In the genomic region with DNA sequence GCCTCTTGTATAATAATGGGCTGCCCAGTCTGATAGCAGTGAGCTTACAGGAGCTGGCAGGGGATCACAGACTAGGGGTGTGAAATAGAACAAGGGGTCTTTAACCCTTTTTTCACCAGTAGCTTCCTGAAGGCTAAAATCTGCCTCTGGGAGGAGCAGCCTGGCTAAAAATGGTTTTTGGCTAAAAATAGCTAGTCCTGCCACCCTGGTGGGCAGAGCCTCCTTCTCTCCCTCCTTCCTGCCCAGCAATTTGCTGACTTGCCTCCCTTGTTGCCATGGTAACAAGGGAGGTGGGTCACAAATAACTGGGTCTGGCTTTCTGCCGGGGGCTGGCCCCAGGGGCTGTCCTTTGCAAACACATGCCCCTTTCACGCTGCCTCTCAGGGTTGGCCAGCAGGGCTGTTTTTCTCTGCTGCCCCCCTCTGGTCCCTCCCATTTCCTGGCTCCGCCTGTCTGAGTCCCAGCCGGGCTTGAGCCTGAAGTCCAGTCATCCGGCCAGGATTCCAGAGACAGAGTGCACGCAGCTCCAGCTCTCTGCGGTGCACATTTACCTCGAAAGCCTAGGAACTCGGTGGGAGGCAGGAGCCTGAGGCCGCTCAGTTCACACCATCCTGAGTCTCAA, we compare ENCODE assay signal across 8 mouse cellular contexts.
DNase-seq lines count a peak whose midpoint lies in the region; ATAC-seq and TF ChIP-seq lines count a peak whose summit lies in the region.

No protein-coding gene starts in this region.

- peak overlapping the region; percentile 74 for H3K9ac ChIP-seq in embryonic facial prominence, embryonic 13.5 days
- 0 out of 2 replicates have a peak overlapping the region, but pooled peaks have one; percentile 22 for H3K9ac ChIP-seq in limb, embryonic 11.5 days (ENCODE audit: low read length)
- H3K9ac ChIP-seq in midbrain, embryonic 11.5 days (ENCODE audit: low read length), result peak overlapping the region; percentile 20; the same call in 1 of the 2 replicates

- H3K9me3 ChIP-seq in embryonic facial prominence, embryonic 13.5 days, result no peaks in the 10 kb centered on the region
- no peaks in the 10 kb centered on the region for H3K9me3 ChIP-seq in limb, embryonic 11.5 days (ENCODE audit: control insufficient read depth, low read length)
- H3K9me3 ChIP-seq in midbrain, embryonic 11.5 days (ENCODE audit: control insufficient read depth, low read length), result no peaks in the 10 kb centered on the region

- H3K4me1 ChIP-seq in embryonic facial prominence, embryonic 13.5 days, result peaks cover 52% of the 10 kb centered on the region
- peaks cover 30% of the 10 kb centered on the region for H3K4me1 ChIP-seq in limb, embryonic 11.5 days (ENCODE audit: control insufficient read depth, insufficient read depth, low read length)
- peaks cover 15% of the 10 kb centered on the region for H3K4me1 ChIP-seq in midbrain, embryonic 11.5 days (ENCODE audit: control insufficient read depth, insufficient read depth, low read length)
- peaks cover 17% of the 10 kb centered on the region for H3K4me1 ChIP-seq in small intestine, adult 2 months (ENCODE audit: control insufficient read depth, insufficient read depth, insufficient read length, low read length)

- H3K27me3 ChIP-seq in embryonic facial prominence, embryonic 13.5 days, result no peaks in the 10 kb centered on the region
- H3K27me3 ChIP-seq in limb, embryonic 11.5 days (ENCODE audit: control insufficient read depth, insufficient read depth, low read length), result no peaks in the 10 kb centered on the region
- no peaks in the 10 kb centered on the region for H3K27me3 ChIP-seq in midbrain, embryonic 11.5 days (ENCODE audit: control insufficient read depth, insufficient read depth, low read length)
- H3K27me3 ChIP-seq in small intestine, adult 2 months (ENCODE audit: control insufficient read depth, insufficient read depth, low read length), result no peaks in the 10 kb centered on the region

- no peak for TF ChIP-seq CTCF in small intestine, adult 2 months (IDR thresholded peaks at IDR 0.05; ENCODE audit: extremely low read depth, insufficient read length, insufficient replicate concordance, low read depth, low read length)

- peak; percentile 54 for TF ChIP-seq POLR2A in small intestine, adult 2 months (IDR thresholded peaks at IDR 0.05; ENCODE audit: low read depth, low read length)

- H3K36me3 ChIP-seq in embryonic facial prominence, embryonic 13.5 days, result peaks cover 53% of the 10 kb centered on the region
- H3K36me3 ChIP-seq in limb, embryonic 11.5 days (ENCODE audit: control insufficient read depth, insufficient read depth, low read length), result peaks cover 4% of the 10 kb centered on the region; the same call in 1 of the 2 replicates
- H3K36me3 ChIP-seq in midbrain, embryonic 11.5 days (ENCODE audit: control insufficient read depth, insufficient read depth, low read length), result peaks cover 15% of the 10 kb centered on the region; the same call in 1 of the 2 replicates
- peaks cover 73% of the 10 kb centered on the region for H3K36me3 ChIP-seq in small intestine, adult 2 months (ENCODE audit: control insufficient read depth, insufficient read depth, low read length)

- H3K27ac ChIP-seq in embryonic facial prominence, embryonic 13.5 days, result peak overlapping the region; percentile 77
- H3K27ac ChIP-seq in limb, embryonic 11.5 days (replicated peaks; ENCODE audit: low read depth, low read length), result peak overlapping the region; percentile 67
- no peak overlapping the region; the same call in 1 of the 2 replicates for H3K27ac ChIP-seq in midbrain, embryonic 11.5 days (ENCODE audit: low read depth, low read length)
- H3K27ac ChIP-seq in small intestine, adult 2 months (ENCODE audit: insufficient read depth, low read depth, low read length), result no peak overlapping the region

- H3K4me3 ChIP-seq in embryonic facial prominence, embryonic 13.5 days, result peak overlapping the region; percentile 48
- H3K4me3 ChIP-seq in limb, embryonic 11.5 days (ENCODE audit: low read depth, low read length), result peak overlapping the region; percentile 25
- H3K4me3 ChIP-seq in midbrain, embryonic 11.5 days (ENCODE audit: low read depth, low read length), result no peak overlapping the region
- H3K4me3 ChIP-seq in small intestine, adult 2 months (ENCODE audit: low read depth, low read length), result peak overlapping the region; percentile 60

- ATAC-seq in embryonic facial prominence, embryonic 13.5 days (ENCODE audit: insufficient number of reproducible peaks, insufficient read depth, low FRiP score, low TSS enrichment, low read depth), result peak; percentile 79
- ATAC-seq in limb, embryonic 11.5 days (ENCODE audit: insufficient number of reproducible peaks, low FRiP score, low TSS enrichment, low read depth), result peak; percentile 86
- ATAC-seq in midbrain, embryonic 11.5 days (ENCODE audit: low FRiP score), result peak; percentile 93

- WGBS in embryonic facial prominence, embryonic 13.5 days, result 6% methylated on average over 10 of the region's 10 CpGs
- 2% methylated on average over 10 of the region's 10 CpGs for WGBS in limb, embryonic 11.5 days
- WGBS in midbrain, embryonic 11.5 days, result 1% methylated on average over 10 of the region's 10 CpGs
- 51% methylated on average over 10 of the region's 10 CpGs for WGBS in small intestine, adult 2 months

- peak; percentile 32 for DNase-seq in thymus, postnatal 14 days
- DNase-seq in thymus, postnatal 10 days (ENCODE audit: low spot score in 2 of 2), result no peak
- DNase-seq in heart, adult 8-10 months (ENCODE audit: low spot score), result peak; percentile 96
- DNase-seq in kidney, adult 8-10 months, result peak; percentile 93 to 96
- peak; percentile 96 for DNase-seq in limb, embryonic 11.5 days (ENCODE audit: low spot score)
- peak; percentile 94 for DNase-seq in midbrain, embryonic 11.5 days (ENCODE audit: low spot score, missing footprints)

- H3K4me2 ChIP-seq in embryonic facial prominence, embryonic 13.5 days, result peak overlapping the region; percentile 61
- H3K4me2 ChIP-seq in limb, embryonic 11.5 days (ENCODE audit: low read depth, severe bottlenecking), result peak overlapping the region; percentile 63
- H3K4me2 ChIP-seq in midbrain, embryonic 11.5 days, result peak overlapping the region; percentile 22

Comparison
In these comparisons a context has a peak if more than half of its experiments do, and no peak if none do; other contexts are left out.
1. DNase-seq: peak in thymus, postnatal 14 days (single experiment), heart, adult 8-10 months (single experiment), kidney, adult 8-10 months (2 of 2), limb, embryonic 11.5 days (single experiment) and midbrain, embryonic 11.5 days (single experiment); none in thymus, postnatal 10 days (0 of 2).
2. H3K27ac ChIP-seq: peak in embryonic facial prominence, embryonic 13.5 days (single experiment) and limb, embryonic 11.5 days (single experiment); none in midbrain, embryonic 11.5 days (single experiment) and small intestine, adult 2 months (single experiment).
3. H3K9ac ChIP-seq: peak in every context shown above with its lines; median percentile 74 in embryonic facial prominence, embryonic 13.5 days; 22 in limb, embryonic 11.5 days; 20 in midbrain, embryonic 11.5 days.
4. Peak in every context shown above with its lines, with median percentiles within 50 percentile points of each other: ATAC-seq and H3K4me2 ChIP-seq.